In the genomic region with DNA sequence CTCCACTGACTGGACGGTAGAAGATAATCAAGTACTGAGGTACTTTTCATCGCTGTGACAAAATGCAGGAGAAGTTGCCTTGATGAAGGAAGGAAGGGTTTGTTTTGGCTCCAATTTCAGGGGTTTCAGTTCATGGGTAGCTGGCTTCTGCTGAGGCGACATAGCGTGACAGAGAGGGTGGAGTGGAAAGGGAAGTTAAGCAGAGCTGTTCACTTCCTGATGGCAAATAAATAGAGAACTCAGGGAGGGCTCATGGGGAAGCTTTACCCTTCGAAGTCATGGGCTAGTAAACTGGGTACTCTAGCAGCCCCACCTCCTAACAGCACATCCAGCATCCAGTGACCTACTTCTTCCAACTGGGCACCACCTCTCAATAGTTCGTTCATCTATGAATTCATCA, we compare ENCODE assay signal across 23 mouse cellular contexts.
A peak's percentile ranks its signal among the peaks of the same experiment; 100 is the strongest.
DNase-seq lines count a peak whose midpoint lies in the region; ATAC-seq and TF ChIP-seq lines count a peak whose summit lies in the region.
"Had no signal": no experiment of that assay in that cellular context is flagged by ENCODE, and none has a peak within 500 bp of the region (broad histone marks: within the 10 kb centered on the region; RNA-seq: fewer than 3 reads in every experiment).

No protein-coding gene starts in this region.

- no peaks in the 10 kb centered on the region for H3K4me1 ChIP-seq in liver, adult 2 months (ENCODE audit: control insufficient read depth, insufficient read depth, low read length)
- H3K4me1 ChIP-seq in liver, postnatal 0 days (ENCODE audit: insufficient read depth): no peaks in the 10 kb centered on the region
- H3K4me1 ChIP-seq in midbrain, embryonic 16.5 days (ENCODE audit: control insufficient read depth, insufficient read depth, low read length): no peaks in the 10 kb centered on the region
- H3K4me1 ChIP-seq: embryonic facial prominence, embryonic 15.5 days; forebrain, embryonic 10.5 days; heart, embryonic 13.5 days; hindbrain, embryonic 15.5 days had no signal

- H3K27ac ChIP-seq in liver, adult 2 months (replicated peaks; ENCODE audit: insufficient read depth, low read depth, low read length): no peak overlapping the region
- no peak overlapping the region for H3K27ac ChIP-seq in liver, postnatal 0 days (ENCODE audit: low read depth)
- H3K27ac ChIP-seq in midbrain, embryonic 16.5 days (ENCODE audit: low read length): no peak overlapping the region
- H3K27ac ChIP-seq: embryonic facial prominence, embryonic 15.5 days; forebrain, embryonic 10.5 days; gastrocnemius, adult 2 months; heart, embryonic 13.5 days; hindbrain, embryonic 15.5 days had no signal

- no peak overlapping the region for H3K4me3 ChIP-seq in liver, adult 2 months (ENCODE audit: insufficient read depth, low read depth, low read length)
- no peak overlapping the region for H3K4me3 ChIP-seq in liver, postnatal 0 days (ENCODE audit: low read depth, low read length)
- H3K4me3 ChIP-seq in midbrain, embryonic 16.5 days (ENCODE audit: low read depth, low read length): no peak overlapping the region
- H3K4me3 ChIP-seq: embryonic facial prominence, embryonic 15.5 days; erythroblast, embryonic 14.5 days; forebrain, embryonic 10.5 days; gastrocnemius, adult 2 months; heart, embryonic 13.5 days; hindbrain, embryonic 15.5 days had no signal

- no peak overlapping the region for H3K9ac ChIP-seq in liver, adult 2 months (ENCODE audit: low read depth, low read length)
- H3K9ac ChIP-seq in liver, postnatal 0 days (replicated peaks): no peak overlapping the region
- H3K9ac ChIP-seq in midbrain, embryonic 16.5 days (ENCODE audit: low read depth, low read length): no peak overlapping the region
- H3K9ac ChIP-seq: embryonic facial prominence, embryonic 15.5 days; heart, embryonic 13.5 days; hindbrain, embryonic 15.5 days had no signal

- no peak overlapping the region for H3K4me2 ChIP-seq in liver, postnatal 0 days (ENCODE audit: low read depth, low read length)
- H3K4me2 ChIP-seq in midbrain, embryonic 16.5 days (ENCODE audit: low read length): no peak overlapping the region
- H3K4me2 ChIP-seq: embryonic facial prominence, embryonic 15.5 days; heart, embryonic 13.5 days; hindbrain, embryonic 15.5 days had no signal

- ATAC-seq in liver, postnatal 0 days: no peak
- 0 out of 2 replicates have a peak, but pooled peaks have one; percentile 39 for ATAC-seq in common myeloid progenitor, adult 5-6 weeks (replicated peaks; ENCODE audit: low read depth, poor library complexity, severe bottlenecking)
- peak; percentile 84 for ATAC-seq in monocyte, adult 5-6 weeks (replicated peaks; ENCODE audit: insufficient number of reproducible peaks, low FRiP score, low TSS enrichment, poor library complexity, severe bottlenecking)
- no peak for ATAC-seq in midbrain, embryonic 16.5 days
- ATAC-seq: activated CD4-positive, CD25-positive, alpha-beta regulatory T cell, adult 4 months; forebrain, embryonic 14.5 days; Patski had no signal

- no peak for TF ChIP-seq POLR2A in liver, adult 2 months (IDR thresholded peaks at IDR 0.05; ENCODE audit: extremely low read depth, insufficient read depth, low read length)

- H3K9me3 ChIP-seq in liver, postnatal 0 days (ENCODE audit: low read length): no peaks in the 10 kb centered on the region
- H3K9me3 ChIP-seq in midbrain, embryonic 16.5 days (replicated peaks; ENCODE audit: control insufficient read depth, low read length, poor library complexity, severe bottlenecking): no peaks in the 10 kb centered on the region
- H3K9me3 ChIP-seq: embryonic facial prominence, embryonic 15.5 days; forebrain, embryonic 10.5 days; G1E; heart, embryonic 13.5 days; hindbrain, embryonic 15.5 days had no signal

- H3K79me2 ChIP-seq in liver, adult 2 months (ENCODE audit: control insufficient read depth, insufficient read depth, low read length): no peaks in the 10 kb centered on the region

- DNase-seq in liver, adult 2 months (ENCODE audit: extremely low read depth, low read depth, low spot score): peak; percentile 0
- no peak for DNase-seq in liver, postnatal 0 days
- peak; percentile 7 to 9 for DNase-seq in B cell, adult 2 months
- DNase-seq in kidney, postnatal 25 days: no peak
- no peak for DNase-seq in right cerebral cortex, postnatal 4 days
- DNase-seq: adrenal gland, postnatal 25 days; cerebellum, adult 2 months; cerebellum, postnatal 10 days; embryo, embryonic 11 days; gastrocnemius, adult 2 months; heart, postnatal 36 days had no signal

- no peaks in the 10 kb centered on the region for H3K27me3 ChIP-seq in liver, adult 2 months (ENCODE audit: control insufficient read depth, insufficient read depth, low read length)
- no peaks in the 10 kb centered on the region for H3K27me3 ChIP-seq in liver, postnatal 0 days (ENCODE audit: insufficient read depth, low read length)
- no peaks in the 10 kb centered on the region; the same call in 1 of the 2 replicates for H3K27me3 ChIP-seq in midbrain, embryonic 16.5 days (ENCODE audit: control insufficient read depth, insufficient read depth, low read depth, low read length)
- H3K27me3 ChIP-seq: embryonic facial prominence, embryonic 15.5 days; heart, embryonic 13.5 days; hindbrain, embryonic 15.5 days had no signal

- no peak for TF ChIP-seq EP300 in liver, postnatal 0 days (IDR thresholded peaks at IDR 0.05; ENCODE audit: low read depth)

- WGBS in liver, adult 2 months: 76% methylated on average over 6 of the region's 6 CpGs
- WGBS in liver, postnatal 0 days (ENCODE audit: insufficient replicate concordance): 52% methylated on average over 6 of the region's 6 CpGs
- 75% methylated on average over 6 of the region's 6 CpGs for WGBS in midbrain, embryonic 16.5 days

- no peaks in the 10 kb centered on the region for H3K36me3 ChIP-seq in liver, adult 2 months (ENCODE audit: control insufficient read depth, insufficient read depth, low read length)
- no peaks in the 10 kb centered on the region for H3K36me3 ChIP-seq in liver, postnatal 0 days (replicated peaks; ENCODE audit: insufficient read depth, low read length)
- H3K36me3 ChIP-seq in midbrain, embryonic 16.5 days (ENCODE audit: control insufficient read depth, insufficient read depth, low read length): no peaks in the 10 kb centered on the region
- H3K36me3 ChIP-seq: embryonic facial prominence, embryonic 15.5 days; forebrain, embryonic 10.5 days; G1E; heart, embryonic 13.5 days; hindbrain, embryonic 15.5 days had no signal

- TF ChIP-seq CTCF in liver, adult 2 months (IDR thresholded peaks at IDR 0.05; ENCODE audit: low read depth, low read length): no peak
- no peak for TF ChIP-seq CTCF in liver, postnatal 0 days (IDR thresholded peaks at IDR 0.05; ENCODE audit: low read depth)

Comparison
In these comparisons a context has a peak if more than half of its experiments do, and no peak if none do; other contexts are left out.
1. DNase-seq: peak in liver, adult 2 months (single experiment) and B cell, adult 2 months (2 of 2); none in liver, postnatal 0 days (single experiment), kidney, postnatal 25 days (0 of 2) and right cerebral cortex, postnatal 4 days (single experiment).
2. ATAC-seq: peak in common myeloid progenitor, adult 5-6 weeks (single experiment) and monocyte, adult 5-6 weeks (single experiment); none in liver, postnatal 0 days (single experiment) and midbrain, embryonic 16.5 days (single experiment).